Mouse (Mus musculus) urinary bladder, postnatal 36 days (tissue): ENCODE measurements around the gene Gm10577.
A peak's percentile ranks its signal among the peaks of the same experiment; 100 is the strongest.

ENCODE experiments used
- DNase-seq, 2 experiments: peaks; one replicate each; pipeline ENCODE4 v3.0.0; 2022; ENCODE audit warnings: low spot score in 2 of 2, mixed read lengths in 1 of 2

The Gm10577 gene

DNA sequence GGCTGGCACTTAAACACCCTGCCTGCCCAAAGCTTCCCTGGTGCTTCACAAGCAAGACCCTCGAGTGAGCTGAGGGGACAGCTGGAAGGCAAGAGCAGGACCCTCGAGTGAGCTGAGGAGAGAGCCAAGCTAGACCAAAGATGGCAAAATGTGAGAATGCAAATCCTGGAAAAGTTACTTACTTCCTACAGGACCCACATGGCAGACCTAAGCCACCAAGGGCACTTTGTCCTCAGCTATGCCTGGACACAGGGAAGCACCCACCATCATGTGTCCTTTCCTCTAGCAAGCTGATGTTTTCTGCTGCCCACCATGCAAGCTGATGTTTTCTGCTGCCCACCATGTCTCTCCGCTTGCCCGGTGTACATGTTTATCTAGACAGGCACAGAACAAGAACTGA lies at the start of gene Gm10577:
Gm10577 (minus strand) TSS at position 101 of the 400 bp plus-strand sequence.
- no peak for DNase-seq

DNA sequence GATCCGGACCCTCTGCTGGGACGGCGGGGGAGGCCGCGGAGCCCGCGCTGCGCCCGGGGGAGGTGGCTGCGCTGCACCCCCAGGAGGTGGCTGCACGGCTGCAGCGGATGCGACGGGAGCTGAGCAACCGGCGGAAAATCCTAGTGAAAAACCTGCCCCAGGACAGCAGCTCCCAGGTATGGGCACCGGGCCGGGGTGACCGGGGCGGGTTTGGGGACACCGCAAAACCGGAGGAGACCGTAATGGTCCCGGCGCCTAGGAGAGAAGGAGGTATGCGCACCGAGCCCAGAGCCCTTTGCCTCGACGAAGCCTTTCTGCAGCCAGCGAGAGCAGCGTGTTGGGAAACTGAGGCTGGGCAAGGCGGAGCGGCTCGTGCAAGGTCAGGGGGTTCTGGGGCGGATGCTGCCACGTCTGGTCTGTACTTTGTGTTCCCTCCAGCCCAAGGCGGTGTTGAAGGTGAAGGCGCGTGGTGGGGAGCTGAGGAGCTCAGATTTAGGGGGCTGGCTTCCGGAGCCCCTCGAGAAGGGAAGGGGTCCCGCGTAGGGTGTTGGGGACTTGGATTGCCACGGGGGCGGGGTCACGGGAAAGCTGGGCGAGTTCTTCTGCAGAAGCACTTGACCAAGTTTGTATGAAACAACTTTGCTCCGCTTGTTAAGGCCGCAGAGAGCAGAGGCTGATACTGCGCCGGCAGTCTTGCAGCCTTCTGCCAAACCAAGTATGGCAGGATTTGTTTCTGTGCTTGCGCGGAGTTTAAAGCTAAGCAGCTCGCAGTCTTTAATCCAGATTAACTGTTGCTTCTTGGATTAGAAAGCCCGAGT lies 48.9 kb upstream of the Gm10577 start:
- peak; percentile 18 to 21 for DNase-seq

DNA sequence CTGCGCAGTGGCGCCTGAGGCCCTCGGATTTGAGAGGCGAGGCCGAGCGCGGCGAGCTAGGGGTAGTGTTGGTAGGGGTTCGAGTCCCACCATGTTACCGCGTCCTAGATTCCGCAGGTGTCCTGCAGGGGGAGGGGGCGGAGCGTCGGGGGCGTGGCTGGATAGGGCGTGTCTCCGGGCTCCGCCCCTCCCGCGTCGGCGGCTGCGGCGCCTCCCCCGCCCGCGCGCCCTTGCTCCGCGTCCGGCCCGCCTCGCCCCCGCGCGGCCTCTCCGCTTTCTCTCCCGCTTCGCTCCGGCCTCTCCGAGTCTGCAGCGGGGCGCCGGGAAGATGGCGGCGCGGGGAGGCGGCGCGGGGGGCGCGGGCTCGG lies 48.3 kb upstream of the Gm10577 start, which contains the start of gene Raver2:
Raver2 (plus strand) TSS at position 198 of the 368 bp plus-strand sequence.
- DNase-seq: peak; percentile 25 to 30

DNA sequence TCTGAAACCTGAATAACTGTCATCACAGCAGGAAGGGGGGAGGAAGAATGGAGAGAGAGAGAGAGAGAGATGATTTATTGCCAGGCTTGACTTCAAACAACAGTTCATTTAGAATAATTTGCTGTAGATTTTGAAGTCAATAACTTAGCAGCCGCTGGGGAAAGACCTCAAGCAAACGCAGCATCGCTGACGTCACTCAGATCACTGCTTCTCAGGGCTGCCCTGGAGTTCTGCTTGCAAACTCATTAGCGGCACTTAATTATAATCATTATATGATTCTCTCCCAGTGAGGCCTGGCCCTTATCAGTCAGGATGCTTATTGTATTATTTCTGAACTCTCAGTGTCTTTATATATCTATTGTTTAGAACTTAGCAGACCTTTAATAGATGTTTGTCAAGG lies 45.9 kb upstream of the Gm10577 start:
- DNase-seq: no peak

DNA sequence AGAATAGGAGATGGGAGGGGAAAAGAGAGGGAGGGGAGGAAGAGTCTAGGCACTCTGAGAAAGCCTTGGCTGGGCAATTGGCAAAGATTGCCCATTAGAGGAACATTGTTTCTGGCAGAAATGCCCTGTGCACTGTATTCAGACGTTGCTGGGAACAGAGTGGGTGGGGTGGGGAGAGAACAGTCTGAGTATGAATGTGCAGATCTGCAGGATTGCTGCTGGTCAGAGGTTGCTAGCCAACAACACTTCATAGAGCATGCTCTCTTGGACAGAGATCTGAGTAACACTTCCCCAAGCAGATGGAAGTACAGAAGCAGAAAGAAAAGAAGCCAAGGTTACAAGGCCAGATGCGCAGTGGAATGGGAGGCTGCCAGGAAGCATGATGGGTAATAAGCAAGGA lies 41.6 kb upstream of the Gm10577 start:
- DNase-seq: no peak

DNA sequence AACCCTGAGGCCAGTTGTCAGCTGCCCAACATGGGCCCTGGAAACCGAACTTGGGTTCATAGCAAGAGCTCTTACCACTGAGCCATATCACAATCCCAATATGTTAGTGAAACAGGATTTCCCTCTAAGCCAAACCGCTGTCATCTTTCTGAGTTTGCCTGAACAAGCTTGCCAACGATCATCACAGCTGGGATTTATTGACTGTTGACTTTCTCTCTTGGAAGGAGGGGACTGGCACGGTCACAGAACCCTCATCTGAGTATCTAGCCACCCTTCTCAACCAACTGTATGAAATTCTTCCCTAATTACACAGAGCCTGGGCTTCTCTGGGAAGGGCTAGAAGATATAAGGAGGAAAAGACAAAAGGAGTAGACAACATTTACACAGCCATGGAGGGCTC lies 26.1 kb upstream of the Gm10577 start:
- no peak for DNase-seq

DNA sequence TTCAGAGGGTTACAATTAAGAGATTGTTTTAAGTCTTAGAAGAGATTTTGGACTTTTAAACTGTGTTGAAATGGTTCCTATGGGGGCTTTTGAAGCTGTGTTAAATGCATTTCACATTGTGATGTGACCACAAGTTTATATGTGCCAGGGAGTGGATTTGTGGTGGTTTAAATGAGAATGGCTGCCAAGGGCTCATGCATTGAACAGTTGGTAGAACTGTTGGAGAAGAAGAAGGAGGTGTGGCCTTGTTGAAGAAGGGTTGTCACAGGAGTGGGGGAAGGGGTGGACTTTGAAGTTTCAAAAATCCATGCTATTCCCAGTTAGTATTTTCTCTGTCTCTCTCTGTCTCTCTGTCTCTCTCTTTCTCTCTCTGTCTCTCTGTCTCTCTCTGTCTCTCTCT lies 23.7 kb upstream of the Gm10577 start:
- DNase-seq: no peak

DNA sequence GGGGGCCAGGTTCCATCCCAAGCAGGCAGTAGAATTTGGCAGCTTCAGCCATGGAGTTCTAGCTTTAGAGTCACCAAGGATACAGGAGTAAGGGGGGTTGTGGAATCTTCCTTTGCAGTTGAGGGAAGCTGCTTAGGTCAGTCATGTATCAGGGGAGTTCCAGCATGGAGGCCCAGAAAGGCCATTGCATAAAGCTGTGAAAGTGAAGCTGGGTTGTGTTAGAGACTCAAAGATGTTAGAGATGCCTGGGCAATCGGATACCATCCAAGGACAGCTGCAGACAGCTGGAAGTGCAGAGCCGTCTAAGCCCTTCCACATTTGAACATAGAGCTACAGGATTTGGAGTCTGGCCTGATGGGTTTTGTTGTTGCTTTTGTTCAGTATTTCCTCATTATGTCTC lies 23.2 kb upstream of the Gm10577 start:
- DNase-seq: no peak

DNA sequence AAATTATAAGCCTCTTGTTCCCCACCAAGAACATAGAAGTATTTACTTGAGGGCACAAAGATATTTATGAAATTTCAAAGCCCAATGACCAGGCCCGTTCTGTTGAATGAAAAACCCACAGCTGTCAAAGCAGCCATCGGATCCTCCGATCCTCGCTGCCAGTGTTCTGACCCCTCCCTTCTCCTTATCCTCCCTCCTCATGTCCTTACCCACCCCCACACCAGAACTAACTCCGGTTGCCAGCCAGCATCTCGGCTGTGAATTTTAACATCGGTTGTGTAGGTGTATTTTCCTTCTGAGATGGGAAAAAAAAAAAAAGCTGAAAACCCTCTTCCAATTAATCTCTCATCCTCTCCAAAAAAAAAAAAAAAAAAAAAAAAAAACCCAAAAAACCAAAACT lies 16.7 kb upstream of the Gm10577 start:
- no peak for DNase-seq

DNA sequence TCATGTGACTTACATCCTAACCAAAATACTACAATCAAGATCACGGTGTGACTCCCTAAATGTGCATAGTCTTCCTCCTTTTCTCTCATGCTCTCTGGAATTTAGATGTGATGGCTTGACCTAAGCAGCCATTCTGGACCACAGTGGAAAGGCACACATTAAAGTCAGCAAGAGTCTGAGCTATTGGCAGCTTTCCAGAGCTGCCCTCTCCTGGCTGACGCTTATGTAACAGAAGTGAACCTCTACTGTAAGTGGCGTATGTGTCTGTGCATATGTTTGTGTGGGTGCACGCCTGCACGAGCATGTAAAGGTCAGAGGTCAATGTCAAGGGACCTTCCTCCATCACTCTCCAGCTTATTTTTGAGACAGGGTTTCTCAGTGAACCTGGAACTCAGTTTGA lies 14.6 kb upstream of the Gm10577 start:
- DNase-seq: no peak

DNA sequence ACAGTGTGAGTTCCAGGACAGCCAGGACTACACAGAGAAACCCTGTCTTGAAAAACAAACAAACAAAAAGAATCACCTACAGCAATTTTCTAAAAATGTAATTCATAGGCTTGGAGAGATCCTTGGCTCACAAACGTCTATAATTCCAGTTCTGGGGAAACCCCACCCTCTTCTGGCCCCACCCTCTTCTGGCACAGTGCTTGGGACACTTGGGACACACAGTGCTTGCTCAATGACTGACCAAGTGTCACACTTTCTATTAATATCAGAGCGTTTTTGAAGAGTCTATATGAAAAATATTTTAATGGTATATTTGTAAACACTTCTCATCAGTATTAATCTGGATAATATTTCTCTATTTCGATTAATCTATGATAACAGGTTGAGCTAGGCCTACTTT lies 12.6 kb upstream of the Gm10577 start:
- no peak for DNase-seq

DNA sequence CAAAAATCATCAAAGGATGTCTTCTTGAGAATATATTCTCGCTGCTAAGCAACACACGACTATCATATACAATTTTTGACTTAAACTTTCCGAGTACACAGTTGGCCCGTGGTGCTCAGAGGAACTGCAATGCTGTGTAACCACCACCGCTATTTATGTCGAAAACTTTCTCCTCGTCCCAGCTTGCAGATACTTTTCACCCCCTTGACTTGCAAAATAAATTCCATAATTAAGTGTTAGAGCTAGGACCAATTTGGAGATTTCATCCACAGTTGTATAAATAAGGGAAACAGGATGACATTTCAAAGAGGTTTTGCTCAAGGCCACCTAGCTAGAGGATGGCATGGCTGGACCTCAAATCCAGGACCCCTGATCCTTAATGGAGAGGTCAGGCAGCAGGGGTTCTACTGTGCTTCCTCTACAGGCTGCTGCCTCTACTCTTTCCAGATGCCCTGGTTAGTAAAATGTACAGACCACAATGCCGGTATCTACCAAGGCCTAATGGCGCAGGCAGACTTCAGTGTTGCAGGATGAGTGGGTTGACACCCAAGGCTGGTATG lies 7.4 kb upstream of the Gm10577 start:
- DNase-seq: no peak

DNA sequence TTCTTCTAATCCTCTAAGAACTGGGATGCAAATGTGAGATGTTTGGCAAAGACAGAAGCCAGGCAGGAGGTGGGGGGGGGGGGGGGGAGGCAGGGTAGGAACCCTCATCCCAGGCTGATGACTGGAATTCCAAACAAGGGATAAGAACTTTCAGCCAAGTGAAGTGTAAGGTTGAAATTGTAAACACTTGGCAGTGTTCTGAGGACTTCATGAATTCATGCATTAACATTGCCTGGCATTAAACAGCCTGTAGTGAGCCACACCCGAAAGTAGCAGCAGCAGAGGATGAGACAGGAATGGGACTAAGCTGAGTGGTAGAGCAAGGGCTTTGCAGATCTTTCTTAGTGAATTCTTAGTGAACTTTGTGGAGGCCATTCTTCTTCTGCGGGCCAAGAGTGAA lies 6.5 kb upstream of the Gm10577 start:
- no peak for DNase-seq

DNA sequence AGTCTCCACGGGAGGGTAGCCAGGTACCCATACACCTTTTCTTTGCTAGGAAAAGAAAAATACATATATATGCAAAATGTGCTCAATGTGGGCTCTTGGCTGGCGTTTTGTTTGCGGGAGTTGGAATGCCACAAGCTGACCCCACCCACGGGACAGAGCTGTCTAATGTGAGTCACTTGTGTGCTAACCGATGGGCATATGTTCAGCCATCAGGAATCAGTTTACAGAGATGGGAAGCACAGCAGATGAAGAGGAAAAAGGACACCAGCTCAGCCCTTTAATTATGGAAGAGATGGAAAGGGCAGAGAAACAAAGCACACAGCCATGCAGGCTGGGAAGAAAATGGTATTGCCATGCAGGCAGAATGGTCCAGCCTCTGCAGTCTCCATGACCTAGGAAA lies 6.1 kb upstream of the Gm10577 start:
- no peak for DNase-seq

DNA sequence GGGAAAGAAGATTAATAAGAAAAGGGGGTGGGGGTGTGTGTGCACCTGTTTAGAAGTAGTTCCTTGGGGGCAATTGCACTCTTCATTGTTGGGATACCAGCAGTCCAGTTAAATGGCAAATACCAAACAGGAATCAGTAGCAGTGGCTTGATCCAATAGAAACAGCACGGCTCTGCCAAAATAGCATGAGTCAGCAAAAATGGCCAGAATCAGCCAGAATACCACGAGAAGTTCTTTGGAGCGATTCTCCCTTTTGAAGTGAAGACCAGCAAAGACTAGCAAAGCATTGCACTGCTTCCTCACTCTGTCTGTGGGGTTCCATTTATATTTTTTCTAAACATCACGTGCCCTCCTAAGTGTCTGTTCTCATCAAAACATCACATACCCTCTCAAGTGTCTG lies 2.7 kb downstream of the Gm10577 start:
- DNase-seq: no peak

DNA sequence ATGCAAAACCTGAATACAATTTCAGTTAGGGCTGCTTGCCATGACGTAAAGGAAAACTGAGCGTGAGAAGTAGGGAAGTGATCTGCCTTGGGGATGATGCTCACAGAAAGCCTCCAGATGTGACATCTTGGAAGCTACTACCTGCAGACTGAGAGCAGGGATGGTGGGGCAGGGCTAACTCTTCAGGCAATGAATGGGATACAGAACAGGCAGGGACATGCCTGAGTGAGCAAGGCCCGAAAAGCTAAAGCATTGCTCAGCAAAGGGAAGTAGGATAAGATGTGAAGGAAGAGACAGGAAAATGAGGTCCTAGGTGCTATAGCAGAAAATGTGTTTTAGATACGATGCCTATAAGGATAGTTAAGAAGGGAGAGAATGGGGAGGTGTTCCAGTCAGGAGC lies 11.4 kb downstream of the Gm10577 start:
- no peak for DNase-seq

DNA sequence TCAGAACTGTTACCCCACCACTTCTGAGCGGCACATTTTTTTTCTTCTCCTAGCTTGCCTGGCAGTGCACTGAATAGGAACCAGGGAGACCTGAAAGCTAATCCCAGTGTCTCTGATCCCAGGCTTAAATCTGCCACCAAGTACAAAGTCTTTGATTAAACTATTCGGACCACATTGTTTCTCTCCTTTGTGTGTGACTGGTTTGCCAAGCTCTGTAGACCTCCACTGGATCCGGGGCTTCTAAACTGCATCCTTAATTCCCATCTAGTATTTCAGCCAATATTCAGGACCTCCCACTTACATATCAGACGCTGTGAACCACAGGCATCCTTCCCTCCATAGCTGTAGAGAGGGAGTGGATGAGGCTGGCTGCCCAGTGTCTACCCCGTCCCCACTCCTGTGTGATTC lies 12.1 kb downstream of the Gm10577 start:
- no peak for DNase-seq

DNA sequence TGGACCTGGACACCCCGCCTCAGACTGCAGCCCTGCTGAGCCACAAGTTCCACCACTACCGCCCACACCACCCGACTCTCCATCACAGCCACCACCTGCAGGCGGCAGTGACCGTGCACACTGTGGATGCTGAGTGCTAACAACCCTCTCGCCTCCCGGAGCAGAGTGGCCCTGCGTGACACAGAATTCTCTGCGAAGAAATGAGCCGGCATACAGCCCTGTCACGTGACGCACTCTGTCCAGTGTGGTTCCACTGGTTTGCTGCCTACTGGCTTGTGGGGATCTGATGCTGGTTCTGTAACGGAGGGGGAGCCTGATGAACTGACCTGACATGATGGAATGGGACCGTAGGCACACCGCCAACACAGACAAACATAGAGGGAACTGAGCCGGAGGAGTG lies 17.5 kb downstream of the Gm10577 start:
- no peak for DNase-seq

DNA sequence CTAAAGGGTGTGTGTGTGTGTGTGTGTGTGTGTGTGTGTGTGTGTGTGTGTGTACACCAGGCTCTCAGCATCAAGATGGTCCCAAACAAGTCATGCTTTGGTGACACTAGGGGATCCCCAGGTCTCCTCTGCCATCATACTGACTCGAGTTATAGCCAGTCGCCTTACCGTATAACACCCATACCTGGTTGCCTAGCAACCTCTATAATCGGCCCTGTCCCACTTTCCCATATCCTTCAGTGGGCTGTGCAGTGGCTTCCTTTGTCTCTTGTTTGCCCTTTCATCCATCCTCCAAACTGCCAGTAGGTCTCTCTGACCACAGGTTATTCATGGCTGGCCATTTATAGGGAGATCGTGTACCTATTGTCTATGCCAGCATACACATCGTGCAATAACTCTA lies 19.4 kb downstream of the Gm10577 start:
- DNase-seq: no peak

DNA sequence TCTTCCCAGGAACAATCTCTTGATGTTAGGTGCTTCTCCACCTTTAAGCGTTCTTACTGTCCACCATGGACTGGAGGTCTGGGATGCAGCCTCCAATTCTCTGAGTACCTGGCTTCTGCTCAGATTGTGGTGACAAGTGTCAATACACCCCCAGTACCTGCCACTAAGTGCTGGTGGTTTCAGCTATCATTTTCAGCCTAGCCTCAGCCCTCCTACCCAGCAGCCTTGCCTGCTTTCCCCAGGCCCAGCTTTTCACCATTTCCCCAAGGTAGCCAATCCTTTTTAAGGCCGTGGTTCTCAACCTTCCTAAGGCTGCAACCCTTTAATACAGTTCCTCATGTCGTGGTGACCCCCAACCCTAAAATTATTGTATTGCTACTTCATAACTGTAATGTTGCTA lies 19.9 kb downstream of the Gm10577 start:
- no peak for DNase-seq

DNA sequence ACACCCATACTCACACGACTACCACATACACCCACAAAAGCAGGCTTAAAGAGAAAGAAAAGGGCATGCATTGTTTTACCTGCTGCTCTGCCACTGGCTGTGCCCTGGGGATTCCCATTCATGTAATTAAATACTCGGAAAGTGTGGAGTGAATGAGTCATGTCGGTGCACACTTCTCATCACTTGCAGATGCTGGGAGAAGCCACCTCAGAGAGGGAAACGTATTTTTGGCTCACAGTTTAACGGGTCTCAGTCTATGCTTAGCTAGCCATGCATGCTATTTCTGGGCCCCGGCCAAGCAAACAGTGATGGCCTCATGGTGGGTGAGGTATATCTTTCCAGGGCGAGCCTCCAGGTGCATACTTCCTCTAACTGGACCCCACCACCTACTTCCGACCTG lies 21.6 kb downstream of the Gm10577 start:
- no peak for DNase-seq

DNA sequence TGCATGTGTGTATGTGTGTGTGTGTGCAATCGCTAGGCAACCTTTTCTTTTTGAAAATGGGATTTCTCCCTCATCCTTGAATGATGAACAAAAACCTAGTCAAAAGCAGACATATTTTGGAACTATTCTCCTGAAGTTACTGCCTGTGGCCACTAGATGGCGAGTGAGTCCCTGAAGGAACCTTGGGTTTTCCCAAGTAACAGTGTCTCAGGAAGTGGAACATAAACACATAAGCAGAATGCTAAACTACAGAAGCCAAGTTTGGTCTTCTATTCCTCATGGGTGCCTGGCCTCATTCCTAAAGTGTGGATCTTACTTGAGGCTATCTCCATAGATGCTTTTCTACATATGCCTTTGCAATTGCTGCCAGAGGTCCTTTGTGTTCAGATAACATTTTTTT lies 22.4 kb downstream of the Gm10577 start:
- DNase-seq: peak; percentile 34 to 44

DNA sequence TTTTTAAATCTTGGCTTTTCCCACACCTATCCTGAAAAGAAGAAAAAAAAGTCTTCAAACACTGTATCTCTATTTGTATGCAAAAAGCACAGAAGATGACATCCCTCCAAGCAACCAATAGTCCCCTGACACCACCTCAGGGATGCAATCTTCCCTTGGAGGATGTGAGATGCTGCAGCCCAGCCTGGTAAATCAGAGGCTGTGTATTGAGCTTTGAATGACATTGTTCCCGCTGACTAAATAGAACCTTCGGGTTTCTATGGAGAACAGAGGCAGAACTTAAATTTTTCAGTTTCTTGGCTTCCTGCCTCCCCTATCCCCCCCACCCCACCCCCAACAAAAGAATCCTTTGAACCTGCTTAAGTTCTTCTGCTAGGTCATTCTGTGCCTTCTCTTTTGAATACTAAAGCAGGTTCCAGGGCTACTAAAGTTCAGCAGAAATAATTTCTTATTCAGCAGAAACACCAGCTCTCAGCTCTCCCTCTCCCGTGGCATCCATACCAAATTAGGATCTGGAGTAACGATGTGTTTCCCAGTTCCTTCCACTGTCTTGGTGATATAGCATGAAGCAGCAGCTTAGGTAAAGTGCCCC lies 24.3 kb downstream of the Gm10577 start:
- DNase-seq: no peak
